Mouse (Mus musculus) regulatory T cell (primary cell): ENCODE results near the gene Dnajc25.

ENCODE experiments used
- in situ Hi-C: fragments of 300-600 bp; cut with MboI, MseI; formaldehyde crosslinking; loops from one replicate; pipeline ENCODE4 v1.15.1; 2025; ENCODE audit warnings: high pct_unique_total_duplicates

Dnajc25 gene

GRCm38 (mm10) chr4:59057929-59058328, 63.1 kb downstream of the Dnajc25 start:
- in situ Hi-C loops = no loop called here

GRCm38 (mm10) chr4:59062526-59062925, 67.7 kb downstream of the Dnajc25 start:
- in situ Hi-C loops = no loop called here

- in situ Hi-C loops = no loop called here
Measured at GRCm38 (mm10) chr4:59069276-59069675, 74.4 kb downstream of the Dnajc25 start.
